Mouse (Mus musculus) right cerebral cortex, postnatal 25 days (tissue): ENCODE measurements around the gene Msrb2.

Source experiments
- DNase-seq: peaks from one replicate; pipeline ENCODE4 v3.0.0; 2022

Msrb2 gene

GRCm38 (mm10) chr2:19371390-19372158, at the start of gene Msrb2:
Gene Msrb2 (plus strand): TSS chr2:19371440.
- peak; percentile 75 for DNase-seq

GRCm38 (mm10) chr2:19322448-19322847, 48.8 kb upstream of the Msrb2 start:
- no peak for DNase-seq

- DNase-seq = no peak
Observed at GRCm38 (mm10) chr2:19326376-19326775, 44.9 kb upstream of the Msrb2 start.

- no peak for DNase-seq
Observed at GRCm38 (mm10) chr2:19327811-19328210, 43.4 kb upstream of the Msrb2 start.

GRCm38 (mm10) chr2:19343901-19344635, 27.2 kb upstream of the Msrb2 start:
- peak; percentile 59 for DNase-seq

GRCm38 (mm10) chr2:19344636-19345413, 26.4 kb upstream of the Msrb2 start:
- peak; percentile 86 for DNase-seq

- no peak for DNase-seq
Observed at GRCm38 (mm10) chr2:19345414-19345964, 25.8 kb upstream of the Msrb2 start.

- DNase-seq = no peak
Observed at GRCm38 (mm10) chr2:19348454-19348853, 22.8 kb upstream of the Msrb2 start.

GRCm38 (mm10) chr2:19350167-19350566, 21.1 kb upstream of the Msrb2 start:
- no peak for DNase-seq

- DNase-seq = no peak
Observed at GRCm38 (mm10) chr2:19351615-19352253, 19.5 kb upstream of the Msrb2 start.

GRCm38 (mm10) chr2:19353158-19353557, 18.1 kb upstream of the Msrb2 start:
- no peak for DNase-seq

- no peak for DNase-seq
Observed at GRCm38 (mm10) chr2:19362880-19363279, 8.4 kb upstream of the Msrb2 start.

- no peak for DNase-seq
Observed at GRCm38 (mm10) chr2:19366426-19366825, 4.8 kb upstream of the Msrb2 start.

- no peak for DNase-seq
Observed at GRCm38 (mm10) chr2:19367114-19367513, 4.1 kb upstream of the Msrb2 start.

GRCm38 (mm10) chr2:19373695-19374094, 2.5 kb downstream of the Msrb2 start:
- DNase-seq = no peak

GRCm38 (mm10) chr2:19380446-19380950, 9.3 kb downstream of the Msrb2 start:
- no peak for DNase-seq

- DNase-seq = no peak
Observed at GRCm38 (mm10) chr2:19380986-19381385, 9.7 kb downstream of the Msrb2 start.

GRCm38 (mm10) chr2:19382206-19382605, 11.0 kb downstream of the Msrb2 start:
- no peak for DNase-seq

- DNase-seq = no peak
Observed at GRCm38 (mm10) chr2:19383006-19383405, 11.8 kb downstream of the Msrb2 start.

GRCm38 (mm10) chr2:19385772-19386171, 14.5 kb downstream of the Msrb2 start:
- no peak for DNase-seq

GRCm38 (mm10) chr2:19388329-19389103, 17.3 kb downstream of the Msrb2 start:
- no peak for DNase-seq
